Mouse (Mus musculus) MEL (cell line): ENCODE data around the gene Vopp1.

Experiments
- CHD2 ChIP-seq: IDR thresholded peaks from 2 replicates; pipeline ENCODE4 v1.6.1; 2011; ENCODE audit warnings: low read length, improper control_type of control experiment
- CTCF ChIP-seq, 3 experiments: IDR thresholded peaks in 2 of 3; conservative IDR thresholded peaks in 1 of 3; 2 replicates each; pipeline ENCODE4 v1.5.1; 2011 to 2012; ENCODE audit warnings: low read length in 3 of 3, low read depth in 2 of 3, mild to moderate bottlenecking in 2 of 3, improper control_type of control experiment in 1 of 3, inconsistent platforms in 1 of 3, mixed read lengths in 1 of 3, moderate library complexity in 1 of 3; ENCODE audit not compliant: control insufficient read depth in 1 of 3, insufficient read depth in 1 of 3, poor library complexity in 1 of 3, severe bottlenecking in 1 of 3
- GABPA ChIP-seq: IDR thresholded peaks from 2 replicates; pipeline ENCODE4 v1.6.1; 2012; ENCODE audit warnings: low read depth, mild to moderate bottlenecking, inconsistent platforms, low read length, improper control_type of control experiment, moderate library complexity
- KAT2A ChIP-seq: conservative IDR thresholded peaks from 2 replicates; pipeline ENCODE4 v1.6.1; 2012; ENCODE audit warnings: low read depth, low read length, improper control_type of control experiment, inconsistent platforms
- MXI1 ChIP-seq: IDR thresholded peaks from 2 replicates; pipeline ENCODE4 v1.6.1; 2011; ENCODE audit warnings: mild to moderate bottlenecking, low read depth, low read length, improper control_type of control experiment
- POLR2A ChIP-seq, 2 experiments: IDR thresholded peaks; 2 replicates each; pipeline ENCODE4 v1.6.1; 2011 to 2012; ENCODE audit warnings: low read length in 2 of 2, mild to moderate bottlenecking in 2 of 2, control low read depth in 1 of 2, improper control_type of control experiment in 1 of 2, low read depth in 1 of 2, moderate library complexity in 1 of 2; ENCODE audit not compliant: control insufficient read depth in 1 of 2, insufficient read depth in 1 of 2, poor library complexity in 1 of 2
- ZC3H11A ChIP-seq: IDR thresholded peaks from 2 replicates; pipeline ENCODE4 v1.6.1; 2012; ENCODE audit warnings: low read depth, mild to moderate bottlenecking, inconsistent platforms, low read length, improper control_type of control experiment

GRCm38 (mm10) chr6:57784251-57784650 is 40.7 kb downstream of the Vopp1 start:
- TF ChIP-seq CHD2 (no peak), KAT2A (no peak), GABPA (no peak), ZC3H11A (no peak), CTCF (IDR thresholded peaks at IDR 0.05 in 2 of 3, conservative IDR thresholded peaks at IDR 0.05 in 1 of 3; ENCODE audit: control insufficient read depth in 1 of 3, insufficient read depth in 1 of 3, low read depth in 2 of 3, low read length in 3 of 3, poor library complexity in 1 of 3, severe bottlenecking in 1 of 3) (no peak), POLR2A (IDR thresholded peaks at IDR 0.05; ENCODE audit: control insufficient read depth in 1 of 2, insufficient read depth in 1 of 2, low read depth in 1 of 2, low read length in 2 of 2, poor library complexity in 1 of 2) (no peak), MXI1 (no peak)
